Mouse (Mus musculus) midbrain, postnatal 0 days (tissue): ENCODE data around the gene Ceacam19. TPM values are rescaled to one million over a fixed set of nuclear protein-coding genes. Genes with fewer than 3 reads are reported as not detected.

Source experiments
- ATAC-seq: fragments of 200-750 bp; cut with Nextera tagmentation; 2 replicates; pipeline ENCODE4 v1.8.0; 2017; ENCODE audit warnings: moderate number of reproducible peaks, mild to moderate bottlenecking, moderate TSS enrichment, moderate library complexity; ENCODE audit not compliant: low FRiP score
- DNase-seq: peaks from one replicate; pipeline ENCODE4 v3.0.0-alpha.2; 2015; ENCODE audit warnings: low spot score
- H3K27ac ChIP-seq: fragments of 300-500 bp; sonication (generic); 2 replicates; pipeline ENCODE4 v1.5.1; 2014; ENCODE audit warnings: low read depth, mild to moderate bottlenecking, low read length, mixed read lengths
- H3K27me3 ChIP-seq: fragments of 300-500 bp; sonication (generic); 2 replicates; pipeline ENCODE4 v1.6.1; 2014; ENCODE audit warnings: low read length, control low read depth, mixed read lengths; ENCODE audit not compliant: insufficient read depth
- H3K36me3 ChIP-seq: fragments of 300-500 bp; sonication (generic); 2 replicates; pipeline ENCODE4 v1.6.1; 2014; ENCODE audit warnings: low read length, control low read depth, mixed read lengths; ENCODE audit not compliant: insufficient read depth
- H3K4me1 ChIP-seq: fragments of 300-500 bp; sonication (generic); 2 replicates; pipeline ENCODE4 v1.6.1; 2014; ENCODE audit warnings: mild to moderate bottlenecking, control low read depth, antibody characterized with exemption, low read length, mixed read lengths; ENCODE audit not compliant: insufficient read depth
- H3K4me2 ChIP-seq: fragments of 300-500 bp; sonication (generic); 2 replicates; pipeline ENCODE4 v1.6.1; 2014; ENCODE audit warnings: low read depth, mild to moderate bottlenecking, low read length, mixed read lengths; ENCODE audit not compliant: poor library complexity, severe bottlenecking
- H3K4me3 ChIP-seq: fragments of 300-500 bp; sonication (generic); 2 replicates; pipeline ENCODE4 v1.5.1; 2014; ENCODE audit warnings: low read depth, mild to moderate bottlenecking, low read length, moderate library complexity
- H3K9ac ChIP-seq: fragments of 300-500 bp; sonication (generic); replicated peaks from 2 replicates; pipeline ENCODE4 v1.6.1; 2014; ENCODE audit warnings: mild to moderate bottlenecking, low read length, moderate library complexity, mixed read lengths; ENCODE audit not compliant: poor library complexity, severe bottlenecking
- H3K9me3 ChIP-seq: fragments of 300-500 bp; sonication (generic); 2 replicates; pipeline ENCODE4 v1.6.1; 2016; ENCODE audit warnings: low read length, control low read depth
- CTCF ChIP-seq: IDR thresholded peaks from 2 replicates; pipeline ENCODE4 v1.5.1; 2016; ENCODE audit warnings: antibody characterized with exemption, mild to moderate bottlenecking
- WGBS: fragments of 180-500 bp; shearing (Covaris S2); extraction: QIAGEN DNeasy Blood & Tissue Kit; methylation state at CpG from one replicate; pipeline ENCODE4 v1.1.7; 2014; 5-methylcytosine and 5-hydroxymethylcytosine counted together
- polyA plus RNA-seq: library from polyadenylated mRNA; unstranded; fragments of >200 nt; fragmentation: Nextera tagmentation; extraction: Ambion mirVana; gene quantifications from 2 replicates; pipeline ENCODE4 v1.2.1, GENCODE M21; 2015
- total RNA-seq: library from RNA; depleted of rRNA; stranded (reverse); fragments of >200 nt; gene quantifications from 2 replicates; pipeline ENCODE4 v1.2.3, GENCODE M21; 2014; rRNA removed

Ceacam19 gene
- total RNA-seq = 0.38 TPM in 1 of 2 replicates, not detected in the other
- not detected in 2 replicates for polyA plus RNA-seq

DNA sequence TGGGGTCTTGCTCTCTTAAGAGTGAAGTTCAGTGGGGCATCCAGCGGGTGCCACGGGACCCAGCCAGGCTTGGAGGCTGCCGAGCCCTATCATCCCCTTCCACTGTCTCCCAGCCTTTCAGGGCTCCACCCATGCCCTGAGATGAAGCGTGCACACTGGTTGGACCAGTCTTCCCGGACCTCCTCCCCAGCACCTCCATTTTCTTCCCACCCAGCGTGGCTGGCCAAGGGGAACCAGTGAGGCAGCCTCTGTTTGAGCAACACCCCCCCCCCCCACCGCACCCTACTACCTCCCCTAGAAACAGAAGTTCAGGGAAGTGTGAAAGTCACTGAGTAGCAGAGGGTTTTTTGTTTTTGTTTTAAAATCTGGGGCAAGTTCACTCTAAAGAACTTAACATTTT is at the start of gene Ceacam19:
Gene Ceacam19, minus strand, starts transcription at position 117 of the 400 bp plus-strand sequence.
- Histone ChIP-seq H3K9ac (no peak within 1 kb of the TSS), H3K9me3 (no peaks in the 10 kb centered on the region), H3K4me1 (no peaks in the 10 kb centered on the region), H3K4me3 (no peak within 1 kb of the TSS), H3K27me3 (no peaks in the 10 kb centered on the region), H3K36me3 (no peaks in the 10 kb centered on the region), H3K27ac (no peak within 1 kb of the TSS), H3K4me2 (no peak within 1 kb of the TSS)
- TF ChIP-seq CTCF = no peak
- ATAC-seq = no peak
- DNase-seq = no peak
- 80% methylated on average over 7 of the region's 7 CpGs for WGBS

DNA sequence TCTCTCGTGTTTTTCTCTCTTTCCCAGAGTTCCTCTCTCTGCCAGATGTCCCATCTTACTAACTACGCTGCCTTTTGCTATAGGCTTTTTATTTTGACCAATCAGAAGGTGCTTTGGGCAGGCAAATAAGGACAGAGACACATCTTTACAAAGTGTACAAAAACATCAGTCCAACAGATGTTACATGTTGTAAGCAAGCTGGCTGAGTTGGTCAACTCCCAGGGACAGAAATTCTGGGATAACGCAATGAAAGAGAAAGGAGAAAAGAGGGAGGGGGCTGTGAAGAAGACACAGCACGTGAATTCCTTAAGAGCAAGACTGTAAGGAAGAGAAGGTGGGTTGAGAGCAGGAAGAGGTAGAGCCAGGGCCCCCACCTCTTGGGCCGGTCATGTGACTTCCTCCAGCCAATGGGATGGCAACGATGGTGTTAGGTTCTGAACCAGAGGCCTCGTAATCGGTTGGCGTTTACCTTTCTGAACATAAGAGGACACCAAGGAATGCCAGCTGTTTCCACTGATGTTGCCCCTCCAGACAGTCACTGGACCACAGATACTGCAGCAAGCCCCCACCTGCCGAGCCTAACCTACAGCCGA is 49.6 kb upstream of the Ceacam19 start:
- H3K4me1 ChIP-seq = no peaks in the 10 kb centered on the region
- no peak for TF ChIP-seq CTCF
- no peak overlapping the region for H3K4me2 ChIP-seq
- H3K9me3 ChIP-seq = no peaks in the 10 kb centered on the region
- ATAC-seq (no peak), DNase-seq (no peak)
- WGBS = 92% methylated on average over 11 of the region's 11 CpGs
- H3K9ac ChIP-seq = no peak overlapping the region
- no peak overlapping the region for H3K27ac ChIP-seq
- no peaks in the 10 kb centered on the region for H3K27me3 ChIP-seq
- no peak overlapping the region for H3K4me3 ChIP-seq
- H3K36me3 ChIP-seq = no peaks in the 10 kb centered on the region

DNA sequence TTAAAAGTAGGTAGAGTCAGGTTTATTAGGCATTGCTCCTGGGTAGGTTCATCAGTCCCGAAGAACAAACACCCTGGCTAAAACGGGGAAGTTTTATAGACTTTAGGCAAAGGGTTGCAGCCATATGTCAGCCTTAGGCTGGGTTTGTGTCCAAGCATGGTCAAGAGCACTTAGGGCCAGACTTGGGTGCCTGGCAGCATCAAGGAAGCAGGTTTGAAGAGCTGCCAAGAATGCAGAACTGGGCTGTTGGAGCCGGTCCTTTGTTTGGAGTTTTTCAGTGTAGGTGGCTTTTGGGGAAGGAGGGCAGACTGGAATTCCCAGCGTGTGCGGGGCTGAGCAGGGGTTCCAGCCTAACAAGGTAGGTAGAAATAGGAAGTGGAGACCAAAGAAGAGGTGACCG is 48.2 kb upstream of the Ceacam19 start:
- no peak overlapping the region for H3K4me2 ChIP-seq
- H3K4me3 ChIP-seq = no peak overlapping the region
- H3K27ac ChIP-seq = no peak overlapping the region
- no peak overlapping the region for H3K9ac ChIP-seq
- 72% methylated on average over 6 of the region's 6 CpGs for WGBS
- DNase-seq (no peak), ATAC-seq (no peak)
- H3K27me3 ChIP-seq = no peaks in the 10 kb centered on the region
- no peaks in the 10 kb centered on the region for H3K9me3 ChIP-seq
- no peak for TF ChIP-seq CTCF
- H3K4me1 ChIP-seq = no peaks in the 10 kb centered on the region
- no peaks in the 10 kb centered on the region for H3K36me3 ChIP-seq

DNA sequence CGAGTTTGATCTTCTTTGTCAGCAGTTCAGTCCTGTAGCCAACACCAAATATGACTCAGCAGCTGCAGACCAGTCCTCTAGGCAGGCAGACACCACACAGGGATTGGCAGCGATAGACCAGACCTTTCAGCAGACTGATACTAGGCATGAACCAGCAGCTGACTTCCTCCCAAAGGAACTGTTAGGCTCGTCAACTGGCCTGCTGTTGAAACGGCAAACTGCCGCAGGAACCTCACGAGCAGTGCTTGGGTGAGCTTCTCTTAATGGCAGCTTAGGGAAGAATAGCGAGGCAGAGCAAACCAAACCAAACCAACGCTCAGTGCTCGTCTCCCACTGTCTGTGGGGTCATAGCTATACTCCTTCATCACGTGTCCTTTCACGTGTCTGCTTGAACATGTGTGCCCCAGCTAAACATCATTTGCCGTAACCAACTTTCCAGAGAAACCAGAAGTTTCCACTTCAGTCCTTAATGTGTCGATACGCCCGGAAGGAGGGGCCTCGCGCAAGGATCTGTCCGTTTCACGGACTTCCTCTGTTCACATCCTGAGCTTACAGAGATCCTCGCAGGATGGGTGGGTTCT is 47.5 kb upstream of the Ceacam19 start:
- DNase-seq (no peak), ATAC-seq (no peak)
- TF ChIP-seq CTCF = no peak
- Histone ChIP-seq H3K4me1 (no peaks in the 10 kb centered on the region), H3K9me3 (no peaks in the 10 kb centered on the region), H3K27ac (no peak overlapping the region), H3K4me3 (no peak overlapping the region), H3K27me3 (no peaks in the 10 kb centered on the region), H3K36me3 (no peaks in the 10 kb centered on the region), H3K9ac (no peak overlapping the region), H3K4me2 (no peak overlapping the region)
- WGBS = 83% methylated on average over 20 of the region's 20 CpGs

DNA sequence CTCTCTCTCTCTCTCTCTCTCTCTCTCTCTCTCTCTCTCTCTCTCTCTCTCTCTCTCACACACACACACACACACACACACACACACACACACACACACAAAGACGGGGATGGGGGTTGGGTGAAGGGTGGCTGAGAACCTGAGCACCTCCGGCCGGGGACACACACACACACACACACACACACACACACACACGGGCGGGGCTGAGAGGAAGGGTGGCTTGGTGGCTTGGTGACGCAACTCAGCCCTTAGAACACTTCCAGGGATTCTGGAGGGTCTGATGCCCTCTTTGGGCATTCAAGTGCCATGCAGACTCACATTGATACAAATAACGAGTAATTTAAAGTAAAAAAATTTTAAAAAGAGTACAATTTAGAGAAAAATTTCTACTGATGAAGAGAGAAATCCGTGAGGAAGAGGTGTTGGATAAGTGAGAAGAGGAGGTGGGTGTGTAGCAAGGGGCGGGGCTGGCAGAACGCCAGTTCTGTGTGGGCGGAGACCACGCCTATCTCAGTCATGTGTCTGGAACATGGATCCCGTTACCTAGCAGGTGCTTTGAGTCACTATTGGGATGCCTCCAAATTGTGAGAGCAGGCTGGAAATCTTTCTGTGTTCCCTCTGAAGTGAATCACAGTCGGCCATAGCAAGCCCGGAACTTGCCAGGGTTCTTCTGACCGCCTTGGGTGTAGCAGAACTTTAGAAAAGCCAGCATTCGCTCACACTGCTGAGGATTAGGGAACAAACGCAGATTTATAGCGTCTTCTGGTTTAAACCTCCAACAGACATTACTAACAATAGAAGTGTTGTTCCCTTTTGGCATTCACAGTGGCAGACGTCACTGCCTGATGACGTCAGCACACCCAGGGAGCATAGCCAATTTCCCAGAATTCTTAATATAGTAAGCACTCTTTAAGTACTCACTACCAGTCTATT is 45.4 kb upstream of the Ceacam19 start:
- peak overlapping the region; percentile 42 for H3K4me2 ChIP-seq
- 25% methylated on average over 20 of the region's 21 CpGs for whole genome bisulfite sequencing
- no peaks in the 10 kb centered on the region for H3K9me3 ChIP-seq
- no peak; the same call in 1 of the 2 replicates for TF ChIP-seq CTCF
- H3K36me3 ChIP-seq = no peaks in the 10 kb centered on the region
- peak; percentile 86 for ATAC-seq
- H3K4me1 ChIP-seq = no peaks in the 10 kb centered on the region
- peak; percentile 80 for DNase-seq
- peak overlapping the region; percentile 76 for H3K27ac ChIP-seq
- no peaks in the 10 kb centered on the region for H3K27me3 ChIP-seq
- no peak overlapping the region; the same call in none of the 2 replicates for H3K9ac ChIP-seq
- peak overlapping the region; percentile 28 for H3K4me3 ChIP-seq
